Mouse (Mus musculus) liver, postnatal 0 days (tissue): ENCODE measurements around the gene Slc16a12. TPM values are rescaled to one million over a fixed set of nuclear protein-coding genes. Genes with fewer than 3 reads are reported as not detected.

Experiments
- ATAC-seq: fragments of 200-750 bp; cut with Nextera tagmentation; 2 replicates; pipeline ENCODE4 v1.8.0; 2017; ENCODE audit warnings: mild to moderate bottlenecking, moderate library complexity
- DNase-seq: peaks from one replicate; pipeline ENCODE4 v3.0.0-alpha.2; 2016
- H3K27ac ChIP-seq: fragments of 300-500 bp; sonication (generic); 2 replicates; pipeline ENCODE4 v1.5.1; 2014; ENCODE audit warnings: antibody characterized with exemption, moderate library complexity, mild to moderate bottlenecking, low read depth
- H3K27me3 ChIP-seq: fragments of 300-500 bp; sonication (generic); 2 replicates; pipeline ENCODE4 v1.6.1; 2014; ENCODE audit warnings: low read length, control low read depth, mixed read lengths; ENCODE audit not compliant: insufficient read depth
- H3K36me3 ChIP-seq: fragments of 300-500 bp; sonication (generic); replicated peaks from 2 replicates; pipeline ENCODE4 v1.6.1; 2014; ENCODE audit warnings: mild to moderate bottlenecking, control low read depth, low read length, moderate library complexity, mixed read lengths; ENCODE audit not compliant: insufficient read depth
- H3K4me1 ChIP-seq: fragments of 300-500 bp; sonication (generic); 2 replicates; pipeline ENCODE4 v1.6.1; 2014; ENCODE audit warnings: antibody characterized with exemption, mild to moderate bottlenecking, control low read depth; ENCODE audit not compliant: insufficient read depth
- H3K4me2 ChIP-seq: fragments of 300-500 bp; sonication (generic); 2 replicates; pipeline ENCODE4 v1.6.1; 2014; ENCODE audit warnings: low read depth, mild to moderate bottlenecking, low read length, moderate library complexity, mixed read lengths
- H3K4me3 ChIP-seq: fragments of 300-500 bp; sonication (generic); 2 replicates; pipeline ENCODE4 v1.5.1; 2014; ENCODE audit warnings: low read depth, low read length
- H3K9ac ChIP-seq: fragments of 300-500 bp; sonication (generic); replicated peaks from 2 replicates; pipeline ENCODE4 v1.6.1; 2014; ENCODE audit warnings: mild to moderate bottlenecking, moderate library complexity
- H3K9me3 ChIP-seq: fragments of 300-500 bp; sonication (generic); 2 replicates; pipeline ENCODE4 v1.6.1; 2016; ENCODE audit warnings: mild to moderate bottlenecking, control low read depth, low read length, mixed read lengths
- CTCF ChIP-seq: sonication (generic); IDR thresholded peaks from 2 replicates; pipeline ENCODE4 v1.5.1; 2016; ENCODE audit warnings: antibody characterized with exemption, low read depth
- EP300 ChIP-seq: IDR thresholded peaks from 2 replicates; pipeline ENCODE4 v1.6.1; 2016; ENCODE audit warnings: antibody characterized with exemption, low read depth, mild to moderate bottlenecking
- WGBS: fragments of 180-500 bp; shearing (Covaris S2); extraction: QIAGEN DNeasy Blood & Tissue Kit; methylation state at CpG from one replicate; pipeline ENCODE4 v1.1.7; 2014; ENCODE audit not compliant: insufficient replicate concordance; 5-methylcytosine and 5-hydroxymethylcytosine counted together
- polyA plus RNA-seq: library from polyadenylated mRNA; unstranded; fragments of >200 nt; fragmentation: Nextera tagmentation; extraction: Ambion mirVana; gene quantifications from 2 replicates; pipeline ENCODE4 v1.2.1, GENCODE M21; 2015

Slc16a12 gene
- polyA plus RNA-seq, 1 experiment from 2014 or later = 22.6 TPM

- H3K9ac ChIP-seq = peak within 1 kb of the TSS; percentile 56
- 13% methylated on average over 4 of the region's 4 CpGs for WGBS
- DNase-seq = peak; percentile 40
These were observed 106.5 kb downstream of the Slc16a12 start, which contains the start of the genes Ifit1bl2 and Ifit1 for GRCm38 (mm10) chr19:34640623-34641022. Ifit1bl2 (minus strand) TSS chr19:34640743. Ifit1 (plus strand) TSS chr19:34640871.

GRCm38 (mm10) chr19:34636933-34637557, 110.0 kb downstream of the Slc16a12 start:
- WGBS = 6% methylated on average over 3 of the region's 3 CpGs

More at GRCm38 (mm10) chr19:34640623-34641022, 106.5 kb downstream of the Slc16a12 start, which contains the start of the genes Ifit1bl2 and Ifit1:
- TF ChIP-seq CTCF (no peak), EP300 (no peak)
- ATAC-seq = peak; percentile 80
- Histone ChIP-seq H3K4me1 (peaks cover 21% of the 10 kb centered on the region), H3K36me3 (no peaks in the 10 kb centered on the region), H3K4me2 (peak within 1 kb of the TSS; percentile 74), H3K4me3 (peak within 1 kb of the TSS; percentile 48), H3K27ac (peak within 1 kb of the TSS; percentile 22; the same call in 1 of the 2 replicates), H3K9me3 (no peaks in the 10 kb centered on the region), H3K27me3 (no peaks in the 10 kb centered on the region)

GRCm38 (mm10) chr19:34633484-34633883, 113.6 kb downstream of the Slc16a12 start:
- H3K9ac ChIP-seq = no peak overlapping the region
- H3K36me3 ChIP-seq = no peaks in the 10 kb centered on the region
- H3K4me1 ChIP-seq = no peaks in the 10 kb centered on the region
- H3K4me3 ChIP-seq = no peak overlapping the region
- DNase-seq = no peak
- H3K27ac ChIP-seq = no peak overlapping the region
- H3K27me3 ChIP-seq = no peaks in the 10 kb centered on the region
- no peak for ATAC-seq
- WGBS = 22% methylated on average over 2 of the region's 2 CpGs
- TF ChIP-seq CTCF = no peak
- TF ChIP-seq EP300 = 0 out of 2 replicates have a peak, but pooled peaks have one; percentile 11
- H3K4me2 ChIP-seq = 0 out of 2 replicates have a peak overlapping the region, but pooled peaks have one; percentile 27
- no peaks in the 10 kb centered on the region for H3K9me3 ChIP-seq

More at GRCm38 (mm10) chr19:34636933-34637557, 110.0 kb downstream of the Slc16a12 start:
- H3K9me3 ChIP-seq = no peaks in the 10 kb centered on the region
- H3K9ac ChIP-seq = no peak overlapping the region
- no peak overlapping the region for H3K4me3 ChIP-seq
- no peak overlapping the region for H3K4me2 ChIP-seq
- TF ChIP-seq EP300 (no peak), CTCF (peak; percentile 82)
- H3K27me3 ChIP-seq = no peaks in the 10 kb centered on the region
- H3K4me1 ChIP-seq = peaks cover 14% of the 10 kb centered on the region
- no peak overlapping the region for H3K27ac ChIP-seq
- ATAC-seq = peak; percentile 43; the same call in 1 of the 2 replicates
- no peaks in the 10 kb centered on the region for H3K36me3 ChIP-seq
- peak; percentile 52 for DNase-seq

GRCm38 (mm10) chr19:34631487-34631886, 115.6 kb downstream of the Slc16a12 start:
- no peaks in the 10 kb centered on the region for H3K27me3 ChIP-seq
- no peak overlapping the region for H3K4me3 ChIP-seq
- H3K4me1 ChIP-seq = no peaks in the 10 kb centered on the region
- no peak for ATAC-seq
- TF ChIP-seq EP300 (no peak), CTCF (no peak)
- H3K27ac ChIP-seq = no peak overlapping the region
- no peak for DNase-seq
- no peak overlapping the region for H3K4me2 ChIP-seq
- no peaks in the 10 kb centered on the region for H3K9me3 ChIP-seq
- no peaks in the 10 kb centered on the region for H3K36me3 ChIP-seq
- no peak overlapping the region for H3K9ac ChIP-seq

GRCm38 (mm10) chr19:34627496-34627895, 119.6 kb downstream of the Slc16a12 start:
- ATAC-seq (no peak), DNase-seq (no peak)
- Histone ChIP-seq H3K36me3 (no peaks in the 10 kb centered on the region), H3K9ac (no peak overlapping the region), H3K27ac (no peak overlapping the region), H3K4me2 (no peak overlapping the region), H3K4me1 (no peaks in the 10 kb centered on the region), H3K4me3 (no peak overlapping the region), H3K9me3 (no peaks in the 10 kb centered on the region), H3K27me3 (no peaks in the 10 kb centered on the region)
- 69% methylated on average over 2 of the region's 2 CpGs for WGBS
- no peak for TF ChIP-seq CTCF
- no peak for TF ChIP-seq EP300

- Histone ChIP-seq H3K4me1 (no peaks in the 10 kb centered on the region), H3K4me2 (no peak overlapping the region)
- 57% methylated on average over 4 of the region's 4 CpGs for WGBS
These were observed 122.4 kb downstream of the Slc16a12 start for GRCm38 (mm10) chr19:34624663-34625062.

More at GRCm38 (mm10) chr19:34624663-34625062, 122.4 kb downstream of the Slc16a12 start:
- TF ChIP-seq CTCF (no peak), EP300 (no peak)
- no peak overlapping the region for H3K4me3 ChIP-seq
- H3K36me3 ChIP-seq = no peaks in the 10 kb centered on the region
- no peaks in the 10 kb centered on the region for H3K9me3 ChIP-seq
- DNase-seq (no peak), ATAC-seq (no peak)
- H3K27ac ChIP-seq = no peak overlapping the region
- H3K27me3 ChIP-seq = no peaks in the 10 kb centered on the region
- H3K9ac ChIP-seq = no peak overlapping the region
